Mouse (Mus musculus) C2C12 (cell line): ENCODE data around the gene Hps4.

Source experiments
- CTCF ChIP-seq: IDR thresholded peaks from one replicate; pipeline ENCODE4 v1.5.1; 2011; ENCODE audit not compliant: control insufficient read depth, insufficient read depth, insufficient read length
- MYOD1 ChIP-seq: IDR thresholded peaks from one replicate; pipeline ENCODE4 v1.6.1; 2011; ENCODE audit warnings: low read depth; ENCODE audit not compliant: control insufficient read depth, insufficient read length
- MYOG ChIP-seq: IDR thresholded peaks from one replicate; pipeline ENCODE4 v1.6.1; 2011; ENCODE audit not compliant: control insufficient read depth, insufficient read length; ENCODE audit errors: extremely low read depth
- USF1 ChIP-seq: IDR thresholded peaks from one replicate; pipeline ENCODE4 v1.6.1; 2011; ENCODE audit warnings: low read depth, mild to moderate bottlenecking, control low read depth, moderate library complexity

DNA sequence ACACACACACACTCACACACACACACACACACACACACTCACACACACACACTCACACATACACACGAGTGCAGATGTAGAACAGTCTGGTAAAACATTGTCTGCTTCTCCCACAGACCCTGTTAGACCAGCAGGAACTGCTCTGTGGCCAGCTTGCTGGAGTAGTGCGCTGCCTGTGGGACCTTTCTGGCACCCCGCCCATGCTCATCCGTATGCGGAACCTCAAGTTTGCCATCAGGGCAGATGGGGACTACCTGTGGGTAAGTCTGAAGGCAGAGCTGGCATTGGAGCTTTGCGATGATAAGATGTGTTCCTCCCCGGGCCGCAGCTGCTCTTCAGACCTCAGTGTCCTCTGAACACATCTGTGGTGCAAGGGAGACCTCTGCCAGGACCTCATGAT, 6.3 kb downstream of the Hps4 start:
- no peak for TF ChIP-seq CTCF
- no peak for TF ChIP-seq MYOD1
- no peak for TF ChIP-seq MYOG
- no peak for TF ChIP-seq USF1
